Mouse (Mus musculus) olfactory bulb, adult 2 months (tissue): ENCODE measurements around the gene Tmem203.

Experiments
- CTCF ChIP-seq: fragments of 200-500 bp; IDR thresholded peaks from 2 replicates; pipeline ENCODE4 v1.5.1; 2012; ENCODE audit warnings: low read depth, mild to moderate bottlenecking, low read length, moderate library complexity; ENCODE audit not compliant: insufficient read depth
- POLR2A ChIP-seq: fragments of 200-500 bp; IDR thresholded peaks from 2 replicates; pipeline ENCODE4 v1.6.1; 2012; ENCODE audit warnings: mild to moderate bottlenecking, low read depth, low read length, moderate library complexity; ENCODE audit not compliant: insufficient read depth

GRCm38 (mm10) chr2:25224492-25224765 lies 30.8 kb upstream of the Tmem203 start, which contains the start of gene Tubb4b:
- peak; percentile 99 for TF ChIP-seq POLR2A
- TF ChIP-seq CTCF = no peak
